Mouse (Mus musculus) adrenal gland, postnatal 25 days (tissue): ENCODE measurements around the gene Lrp6. TPM values are rescaled to one million over a fixed set of nuclear protein-coding genes. Genes with fewer than 3 reads are reported as not detected.
A peak's percentile ranks its signal among the peaks of the same experiment; 100 is the strongest.

Experiments used
- DNase-seq: peaks from one replicate; pipeline ENCODE4 v3.0.0; 2021; ENCODE audit warnings: mixed read lengths
- total RNA-seq: library from RNA; stranded (reverse); gene quantifications from 2 replicates; pipeline ENCODE4 v1.2.3, GENCODE M21; 2021

The Lrp6 gene
- total RNA-seq, 1 experiment from 2014 or later: 112 TPM

- peak; percentile 23 for DNase-seq
Observed at GRCm38 (mm10) chr6:134494828-134495698, 71.7 kb downstream of the Lrp6 start.

GRCm38 (mm10) chr6:134489637-134490036 lies 77.1 kb downstream of the Lrp6 start:
- no peak for DNase-seq

- no peak for DNase-seq
Observed at GRCm38 (mm10) chr6:134489130-134489529, 77.6 kb downstream of the Lrp6 start.

- DNase-seq: peak; percentile 33
Observed at GRCm38 (mm10) chr6:134486318-134486717, 80.4 kb downstream of the Lrp6 start.

- no peak for DNase-seq
Observed at GRCm38 (mm10) chr6:134479481-134479880, 87.3 kb downstream of the Lrp6 start.

- DNase-seq: peak; percentile 70
Observed at GRCm38 (mm10) chr6:134473143-134473561, 93.6 kb downstream of the Lrp6 start.

- peak; percentile 87 for DNase-seq
Observed at GRCm38 (mm10) chr6:134470857-134471256, 95.9 kb downstream of the Lrp6 start.

- DNase-seq: no peak
Observed at GRCm38 (mm10) chr6:134469297-134469696, 97.5 kb downstream of the Lrp6 start.

GRCm38 (mm10) chr6:134466671-134467229 lies 100.0 kb downstream of the Lrp6 start:
- no peak for DNase-seq

- no peak for DNase-seq
Observed at GRCm38 (mm10) chr6:134461175-134461574, 105.6 kb downstream of the Lrp6 start.

GRCm38 (mm10) chr6:134458376-134458775 lies 108.4 kb downstream of the Lrp6 start:
- DNase-seq: no peak

GRCm38 (mm10) chr6:134454093-134454492 lies 112.7 kb downstream of the Lrp6 start:
- DNase-seq: no peak

- peak; percentile 68 for DNase-seq
Observed at GRCm38 (mm10) chr6:134450661-134451119, 116.1 kb downstream of the Lrp6 start.

GRCm38 (mm10) chr6:134449958-134450357 lies 116.8 kb downstream of the Lrp6 start:
- DNase-seq: no peak

- DNase-seq: no peak
Observed at GRCm38 (mm10) chr6:134448451-134448850, 118.3 kb downstream of the Lrp6 start.

GRCm38 (mm10) chr6:134443925-134444324 lies 122.8 kb downstream of the Lrp6 start:
- no peak for DNase-seq

- DNase-seq: no peak
Observed at GRCm38 (mm10) chr6:134443198-134443904, 123.4 kb downstream of the Lrp6 start.

GRCm38 (mm10) chr6:134442219-134442618 lies 124.5 kb downstream of the Lrp6 start:
- DNase-seq: no peak

- DNase-seq: no peak
Observed at GRCm38 (mm10) chr6:134441716-134442115, 125.0 kb downstream of the Lrp6 start.

GRCm38 (mm10) chr6:134440023-134440422 lies 126.7 kb downstream of the Lrp6 start:
- no peak for DNase-seq

GRCm38 (mm10) chr6:134439401-134440021 lies 127.3 kb downstream of the Lrp6 start:
- DNase-seq: no peak

GRCm38 (mm10) chr6:134436955-134437354 lies 129.8 kb downstream of the Lrp6 start:
- no peak for DNase-seq
